Mouse (Mus musculus): Measurements from ENCODE around the gene Cdkal1.

The Cdkal1 gene

GRCm38 (mm10) chr13:29395694-29396093, 459.8 kb downstream of the Cdkal1 start:
- no peak for DNase-seq

GRCm38 (mm10) chr13:29390025-29390424, 465.4 kb downstream of the Cdkal1 start:
- DNase-seq: no peak

GRCm38 (mm10) chr13:29388918-29389317, 466.6 kb downstream of the Cdkal1 start:
- DNase-seq: no peak

- no peak for DNase-seq
Observed at GRCm38 (mm10) chr13:29377572-29377971, 477.9 kb downstream of the Cdkal1 start.

- DNase-seq: peak; percentile 20 to 41
Observed at GRCm38 (mm10) chr13:29371916-29372315, 483.6 kb downstream of the Cdkal1 start.

GRCm38 (mm10) chr13:29371466-29371771, 484.1 kb downstream of the Cdkal1 start:
- DNase-seq: no peak

- DNase-seq: no peak
Observed at GRCm38 (mm10) chr13:29370731-29371465, 484.6 kb downstream of the Cdkal1 start.

GRCm38 (mm10) chr13:29368806-29369205, 486.7 kb downstream of the Cdkal1 start:
- DNase-seq: no peak

- no peak for DNase-seq
Observed at GRCm38 (mm10) chr13:29364901-29365625, 490.4 kb downstream of the Cdkal1 start.

- DNase-seq: no peak
Observed at GRCm38 (mm10) chr13:29364009-29364408, 491.5 kb downstream of the Cdkal1 start.

GRCm38 (mm10) chr13:29361842-29362241, 493.6 kb downstream of the Cdkal1 start:
- no peak for DNase-seq

GRCm38 (mm10) chr13:29360899-29361298, 494.6 kb downstream of the Cdkal1 start:
- DNase-seq: no peak

- peak; percentile 41 to 74 for DNase-seq
Observed at GRCm38 (mm10) chr13:29359341-29359740, 496.1 kb downstream of the Cdkal1 start.

GRCm38 (mm10) chr13:29357483-29357882, 498.0 kb downstream of the Cdkal1 start:
- DNase-seq: no peak

- DNase-seq: peak; percentile 52 to 56
Observed at GRCm38 (mm10) chr13:29356158-29356485, 499.4 kb downstream of the Cdkal1 start.

GRCm38 (mm10) chr13:29355484-29356157, 499.9 kb downstream of the Cdkal1 start:
- DNase-seq: peak; percentile 39 to 68

- DNase-seq: peak in 1 of 2 experiments; percentile 54
Observed at GRCm38 (mm10) chr13:29354943-29355342, 500.5 kb downstream of the Cdkal1 start.

- DNase-seq: no peak
Observed at GRCm38 (mm10) chr13:29353888-29354415, 501.5 kb downstream of the Cdkal1 start.

- DNase-seq: no peak
Observed at GRCm38 (mm10) chr13:29351023-29351684, 504.3 kb downstream of the Cdkal1 start.

- DNase-seq: no peak
Observed at GRCm38 (mm10) chr13:29350004-29350403, 505.5 kb downstream of the Cdkal1 start.

GRCm38 (mm10) chr13:29349386-29349961, 506.0 kb downstream of the Cdkal1 start:
- no peak for DNase-seq

GRCm38 (mm10) chr13:29348331-29348730, 507.1 kb downstream of the Cdkal1 start:
- DNase-seq: no peak
